Mouse (Mus musculus): ENCODE results near the gene Fam102a.

DNA sequence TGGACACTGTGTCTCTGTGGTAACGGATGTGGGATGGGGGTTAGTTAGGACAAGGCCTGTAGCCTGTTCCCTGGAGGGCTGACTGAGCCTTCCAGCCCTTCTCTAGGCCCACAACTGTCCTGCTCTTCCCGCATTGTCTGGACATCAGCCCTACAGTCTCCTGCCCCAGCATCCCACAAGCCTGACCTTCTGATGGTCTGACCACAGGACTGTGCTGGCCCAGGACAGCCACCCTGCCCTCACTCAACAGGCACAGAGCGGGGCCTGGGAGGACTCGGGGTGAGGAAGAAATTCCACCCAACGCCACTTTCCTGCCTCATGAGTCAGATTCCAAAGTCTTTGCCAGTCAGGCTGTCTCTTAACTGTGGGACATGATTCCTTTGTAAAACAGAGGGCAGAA, 62.6 kb downstream of the Fam102a start:
- TF ChIP-seq CHD2 (IDR thresholded peaks at IDR 0.05; ENCODE audit: low read depth, low read length): no peak
- no peak for TF ChIP-seq HCFC1 (IDR thresholded peaks at IDR 0.05; ENCODE audit: borderline replicate concordance, insufficient read depth, low read length)
